Mouse (Mus musculus) cerebellum, adult 2 months (tissue): Measurements from ENCODE around the gene Arhgap19.

Source experiments
- CTCF ChIP-seq: fragments of 200-500 bp; IDR thresholded peaks from 2 replicates; pipeline ENCODE4 v1.5.1; 2011; ENCODE audit warnings: low read depth, mild to moderate bottlenecking, control low read depth, low read length, moderate library complexity, borderline replicate concordance; ENCODE audit not compliant: insufficient read depth
- POLR2A ChIP-seq: fragments of 200-500 bp; IDR thresholded peaks from 2 replicates; pipeline ENCODE4 v1.6.1; 2011; ENCODE audit warnings: low read length, control low read depth, borderline replicate concordance; ENCODE audit not compliant: insufficient read depth

DNA sequence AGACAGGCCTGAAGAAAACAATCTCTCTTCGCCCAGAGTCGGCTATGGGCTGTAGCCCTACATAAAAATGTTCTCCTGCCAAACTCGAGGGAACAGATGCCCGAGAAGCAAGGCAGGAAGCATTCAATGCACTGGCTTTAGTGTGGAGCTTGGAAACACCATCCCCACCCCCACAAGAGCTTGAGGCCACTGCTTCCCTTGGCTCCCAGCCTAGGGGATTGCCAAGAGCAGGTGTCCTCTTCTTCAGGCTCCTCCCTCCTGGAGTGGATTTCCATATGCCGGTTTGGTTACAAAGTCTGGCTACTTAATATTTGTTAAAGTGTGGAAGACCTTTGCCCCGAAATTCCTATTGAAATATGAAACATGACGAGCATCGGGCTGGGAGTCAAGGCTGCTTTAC lies 82.4 kb downstream of the Arhgap19 start:
- TF ChIP-seq CTCF: no peak
- no peak for TF ChIP-seq POLR2A
